Mouse (Mus musculus) embryonic fibroblast, embryonic 13.5 days (primary cell): ENCODE measurements around the gene Mroh8.
"Not testable (repeated sequence)": the region's sequence is repeated elsewhere in the genome, so short reads cannot be mapped to it uniquely, and the experiment has no call there.

Source experiments
- CTCF ChIP-seq: IDR thresholded peaks from 2 replicates; pipeline ENCODE4 v1.5.1; 2011; ENCODE audit warnings: mild to moderate bottlenecking, control low read depth, low read length, moderate library complexity, borderline replicate concordance; ENCODE audit not compliant: insufficient read depth
- POLR2A ChIP-seq: IDR thresholded peaks from 2 replicates; pipeline ENCODE4 v1.6.1; 2011; ENCODE audit warnings: low read depth, mild to moderate bottlenecking, control low read depth, low read length, moderate library complexity

DNA sequence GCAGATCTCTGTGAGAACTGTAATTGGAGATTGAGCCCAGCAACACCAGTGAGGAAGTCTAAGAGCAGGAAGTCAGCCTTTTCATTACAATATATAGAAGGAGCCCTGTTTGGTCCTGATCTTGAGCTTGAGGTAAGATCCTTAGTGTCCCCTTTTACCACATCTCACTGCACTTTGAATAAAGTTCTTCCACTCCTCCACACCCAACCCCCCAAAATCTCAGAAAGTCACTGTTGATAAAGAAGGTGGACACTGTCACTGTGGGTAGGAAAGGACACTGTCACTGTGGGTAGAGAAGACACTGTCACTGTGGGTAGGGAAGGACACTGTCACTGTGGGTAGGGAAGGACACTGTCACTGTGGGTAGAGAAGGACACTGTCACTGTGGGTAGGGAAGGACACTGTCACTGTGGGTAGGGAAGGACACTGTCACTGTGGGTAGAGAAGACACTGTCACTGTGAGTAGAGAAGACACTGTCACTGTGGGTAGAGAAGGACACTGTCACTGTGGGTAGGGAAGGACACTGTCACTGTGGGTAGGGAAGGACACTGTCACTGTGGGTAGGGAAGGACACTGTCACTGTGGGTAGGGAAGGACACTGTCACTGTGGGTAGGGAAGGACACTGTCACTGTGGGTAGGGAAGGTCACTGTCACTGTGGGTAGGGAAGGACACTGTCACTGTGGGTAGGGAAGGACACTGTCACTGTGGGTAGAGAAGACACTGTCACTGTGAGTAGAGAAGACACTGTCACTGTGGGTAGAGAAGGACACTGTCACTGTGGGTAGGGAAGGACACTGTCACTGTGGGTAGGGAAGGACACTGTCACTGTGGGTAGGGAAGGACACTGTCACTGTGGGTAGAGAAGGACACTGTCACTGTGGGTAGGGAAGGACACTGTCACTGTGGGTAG, 113.8 kb downstream of the Mroh8 start:
- not testable (repeated sequence) for TF ChIP-seq CTCF, POLR2A
